Mouse (Mus musculus): Measurements from ENCODE around the gene Rxylt1.

The Rxylt1 gene

GRCm38 (mm10) chr10:122040372-122040771 lies 56.8 kb downstream of the Rxylt1 start:
- DNase-seq: no peak

GRCm38 (mm10) chr10:122039566-122039965 lies 57.6 kb downstream of the Rxylt1 start:
- no peak for DNase-seq

GRCm38 (mm10) chr10:122038554-122038953 lies 58.6 kb downstream of the Rxylt1 start:
- DNase-seq: peak; percentile 28

- no peak for DNase-seq
Observed at GRCm38 (mm10) chr10:122033271-122033670, 63.9 kb downstream of the Rxylt1 start.

GRCm38 (mm10) chr10:122030420-122030819 lies 66.8 kb downstream of the Rxylt1 start:
- no peak for DNase-seq

- peak; percentile 25 for DNase-seq
Observed at GRCm38 (mm10) chr10:122029738-122030137, 67.4 kb downstream of the Rxylt1 start.

Data from kidney, adult 9 months (tissue).